In the genomic region with DNA sequence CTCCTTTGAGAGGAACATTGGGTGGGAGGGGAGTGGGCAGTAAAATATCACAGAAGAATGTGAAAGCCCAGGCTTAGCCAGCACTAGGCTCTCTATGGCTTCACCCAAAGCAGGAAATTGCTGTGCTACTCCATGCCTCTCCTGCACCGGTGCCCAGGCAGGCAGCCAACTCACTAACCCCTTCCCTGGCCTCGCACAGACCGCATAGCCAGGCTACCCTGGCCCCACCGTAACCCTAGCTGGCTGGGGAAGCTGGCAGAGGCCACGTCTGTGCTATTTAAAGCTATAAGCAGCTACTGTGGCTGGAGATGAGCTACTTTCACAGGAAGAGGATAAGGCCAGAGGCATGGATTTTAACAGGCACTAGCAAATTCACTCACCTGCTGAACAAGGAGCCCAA, we compare ENCODE assay signal across 8 mouse cellular contexts. TPM values are rescaled to one million over a fixed set of nuclear protein-coding genes. Genes with fewer than 3 reads are reported as not detected.
DNase-seq lines count a peak whose midpoint lies in the region; ATAC-seq lines count a peak whose summit lies in the region.

No protein-coding gene starts in this region.

- H3K4me2 ChIP-seq in midbrain, embryonic 12.5 days (replicated peaks) = no peak overlapping the region

- no peak overlapping the region for H3K9ac ChIP-seq in midbrain, embryonic 12.5 days (replicated peaks)

- H3K4me3 ChIP-seq in midbrain, embryonic 12.5 days = no peak overlapping the region
- no peak overlapping the region for H3K4me3 ChIP-seq in midbrain, embryonic 10.5 days
- no peak overlapping the region; the same call in 1 of the 2 replicates for H3K4me3 ChIP-seq in heart, embryonic 10.5 days

- ATAC-seq in midbrain, embryonic 12.5 days (ENCODE audit: low FRiP score, low read depth) = peak; percentile 56; the same call in 1 of the 2 replicates
- peak; percentile 84 for ATAC-seq in megakaryocyte progenitor cell, adult 5-6 weeks (replicated peaks; ENCODE audit: poor library complexity)

- H3K4me1 ChIP-seq in midbrain, embryonic 12.5 days = no peaks in the 10 kb centered on the region
- H3K4me1 ChIP-seq in midbrain, embryonic 10.5 days = no peaks in the 10 kb centered on the region
- peaks cover 9% of the 10 kb centered on the region for H3K4me1 ChIP-seq in heart, embryonic 10.5 days

- no peaks in the 10 kb centered on the region for H3K36me3 ChIP-seq in midbrain, embryonic 12.5 days
- H3K36me3 ChIP-seq in midbrain, embryonic 10.5 days = no peaks in the 10 kb centered on the region
- H3K36me3 ChIP-seq in heart, embryonic 10.5 days = no peaks in the 10 kb centered on the region

- WGBS in midbrain, embryonic 12.5 days = 65% methylated on average over 5 of the region's 5 CpGs
- WGBS in midbrain, embryonic 10.5 days = 72% methylated on average over 5 of the region's 5 CpGs
- 22% methylated on average over 5 of the region's 5 CpGs for WGBS in heart, embryonic 10.5 days

- DNase-seq in midbrain, embryonic 10.5 days (ENCODE audit: low spot score) = no peak
- DNase-seq in cerebellum, postnatal 4 days (ENCODE audit: low spot score in 2 of 2) = peak; percentile 26 to 42
- no peak for DNase-seq in heart, embryonic 10.5 days (ENCODE audit: low spot score)
- peak; percentile 82 for DNase-seq in kidney, postnatal 10 days
- peak; percentile 48 for DNase-seq in urinary bladder, postnatal 14 days (ENCODE audit: low spot score)
- DNase-seq in spleen, adult 18-20 months = no peak

- no peaks in the 10 kb centered on the region for H3K9me3 ChIP-seq in midbrain, embryonic 12.5 days
- no peaks in the 10 kb centered on the region for H3K9me3 ChIP-seq in midbrain, embryonic 10.5 days (replicated peaks)
- no peaks in the 10 kb centered on the region for H3K9me3 ChIP-seq in heart, embryonic 10.5 days

- no peaks in the 10 kb centered on the region for H3K27me3 ChIP-seq in midbrain, embryonic 12.5 days
- H3K27me3 ChIP-seq in midbrain, embryonic 10.5 days (ENCODE audit: low read depth, poor library complexity, severe bottlenecking) = no peaks in the 10 kb centered on the region
- no peaks in the 10 kb centered on the region for H3K27me3 ChIP-seq in heart, embryonic 10.5 days (ENCODE audit: insufficient read depth, poor library complexity, severe bottlenecking)

- no peak overlapping the region for H3K27ac ChIP-seq in midbrain, embryonic 12.5 days (replicated peaks)
- H3K27ac ChIP-seq in midbrain, embryonic 10.5 days (replicated peaks) = no peak overlapping the region
- H3K27ac ChIP-seq in heart, embryonic 10.5 days = peak overlapping the region; percentile 47; the same call in 1 of the 2 replicates

RNA-seq across cellular contexts. Expression of a gene that starts 38.8 kb away (rescaled TPM):
- polyA plus RNA-seq in midbrain, embryonic 12.5 days (2016; fragmentation: Nextera tagmentation; extraction: Ambion mirVana) = 3.0 and 4.2 TPM in 2 replicates
- 4.2 and 5.1 TPM in 2 replicates for polyA plus RNA-seq in midbrain, embryonic 10.5 days (2016; fragmentation: Nextera tagmentation; extraction: Ambion mirVana)
- polyA plus RNA-seq in heart, embryonic 10.5 days (2016; fragmentation: Nextera tagmentation; extraction: Ambion mirVana) = 3.3 and 3.4 TPM in 2 replicates
- total RNA-seq in megakaryocyte progenitor cell, adult 5-6 weeks (2015) = 5.8 and 10.3 TPM in 2 replicates
- 3.9 and 6.9 TPM in 2 replicates for total RNA-seq in megakaryocyte progenitor cell, adult 5-6 weeks (2017)

Comparison
In these comparisons a context has a peak if more than half of its experiments do, and no peak if none do; other contexts are left out.
1. DNase-seq: peak in cerebellum, postnatal 4 days (2 of 2), kidney, postnatal 10 days (single experiment) and urinary bladder, postnatal 14 days (single experiment); none in midbrain, embryonic 10.5 days (single experiment), heart, embryonic 10.5 days (single experiment) and spleen, adult 18-20 months (0 of 2).